Mouse (Mus musculus): Measurements from ENCODE around the gene Eef1g.

Gene Eef1g

DNA sequence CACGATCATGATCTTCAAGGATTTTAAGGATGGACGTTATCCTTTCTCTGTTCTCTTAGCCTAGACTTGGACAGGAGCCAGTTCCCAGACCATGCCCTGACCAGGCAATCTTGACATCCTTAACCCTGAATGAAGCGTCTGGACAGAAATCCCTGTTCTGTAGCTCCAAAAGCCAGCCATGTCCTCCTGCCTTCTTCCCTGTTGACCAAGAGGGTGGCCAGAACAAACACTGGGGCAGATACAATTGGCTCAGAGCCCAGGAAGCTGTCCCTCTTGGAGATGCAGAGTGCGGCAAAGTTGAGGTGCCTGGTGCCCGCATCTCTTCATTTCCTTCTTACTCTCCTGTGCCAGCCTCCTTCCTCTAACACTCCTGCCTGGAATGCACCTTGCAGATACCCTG lies 19.1 kb downstream of the Eef1g start:
- no peak overlapping the region for H3K4me3 ChIP-seq (replicated peaks; ENCODE audit: low read length)
- TF ChIP-seq POU5F1 (IDR thresholded peaks at IDR 0.05; ENCODE audit: borderline replicate concordance, low read length) (no peak), CTCF (conservative IDR thresholded peaks at IDR 0.05; ENCODE audit: low read length) (no peak), NANOG (IDR thresholded peaks at IDR 0.05; ENCODE audit: borderline replicate concordance, low read length) (no peak)

DNA sequence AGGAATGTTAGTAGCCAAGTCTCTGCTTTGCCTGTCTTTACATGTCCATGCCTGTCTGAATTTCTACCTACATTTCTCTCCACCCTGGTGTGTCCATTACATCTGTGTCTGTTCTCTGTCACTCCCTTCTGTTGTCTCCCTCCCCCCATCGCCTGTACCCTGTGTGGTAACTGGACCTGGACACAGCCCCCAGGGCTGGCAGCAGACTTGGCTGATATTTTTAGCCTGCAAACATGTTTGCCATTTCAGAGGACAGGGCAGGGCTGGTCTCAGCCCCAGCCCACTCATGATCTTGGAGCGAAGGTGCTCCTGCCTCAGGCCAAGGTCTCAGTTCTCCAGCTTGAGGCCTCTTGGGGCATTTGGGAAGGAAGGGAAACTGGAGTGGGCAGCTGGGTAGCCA lies 21.0 kb downstream of the Eef1g start:
- peak overlapping the region; percentile 87 for H3K4me3 ChIP-seq (replicated peaks; ENCODE audit: low read length)
- TF ChIP-seq POU5F1 (IDR thresholded peaks at IDR 0.05; ENCODE audit: borderline replicate concordance, low read length) (no peak), CTCF (conservative IDR thresholded peaks at IDR 0.05; ENCODE audit: low read length) (no peak), NANOG (IDR thresholded peaks at IDR 0.05; ENCODE audit: borderline replicate concordance, low read length) (no peak)
- no peaks in the 10 kb centered on the region for H3K9me3 ChIP-seq (ENCODE audit: low read length)
- H3K27me3 ChIP-seq (ENCODE audit: insufficient read depth, low read length), result peaks cover 21% of the 10 kb centered on the region
- H3K36me3 ChIP-seq (ENCODE audit: insufficient read depth, low read length), result no peaks in the 10 kb centered on the region; the same call in 1 of the 2 replicates
- H3K4me1 ChIP-seq (replicated peaks; ENCODE audit: low read depth, low read length), result peaks cover 66% of the 10 kb centered on the region

More for the DNA sequence above, 19.1 kb downstream of the Eef1g start:
- no peaks in the 10 kb centered on the region for H3K9me3 ChIP-seq (ENCODE audit: low read length)
- H3K27me3 ChIP-seq (ENCODE audit: insufficient read depth, low read length), result peaks cover 21% of the 10 kb centered on the region
- peaks cover 19% of the 10 kb centered on the region for H3K36me3 ChIP-seq (ENCODE audit: insufficient read depth, low read length)
- H3K4me1 ChIP-seq (replicated peaks; ENCODE audit: low read depth, low read length), result peaks cover 66% of the 10 kb centered on the region

DNA sequence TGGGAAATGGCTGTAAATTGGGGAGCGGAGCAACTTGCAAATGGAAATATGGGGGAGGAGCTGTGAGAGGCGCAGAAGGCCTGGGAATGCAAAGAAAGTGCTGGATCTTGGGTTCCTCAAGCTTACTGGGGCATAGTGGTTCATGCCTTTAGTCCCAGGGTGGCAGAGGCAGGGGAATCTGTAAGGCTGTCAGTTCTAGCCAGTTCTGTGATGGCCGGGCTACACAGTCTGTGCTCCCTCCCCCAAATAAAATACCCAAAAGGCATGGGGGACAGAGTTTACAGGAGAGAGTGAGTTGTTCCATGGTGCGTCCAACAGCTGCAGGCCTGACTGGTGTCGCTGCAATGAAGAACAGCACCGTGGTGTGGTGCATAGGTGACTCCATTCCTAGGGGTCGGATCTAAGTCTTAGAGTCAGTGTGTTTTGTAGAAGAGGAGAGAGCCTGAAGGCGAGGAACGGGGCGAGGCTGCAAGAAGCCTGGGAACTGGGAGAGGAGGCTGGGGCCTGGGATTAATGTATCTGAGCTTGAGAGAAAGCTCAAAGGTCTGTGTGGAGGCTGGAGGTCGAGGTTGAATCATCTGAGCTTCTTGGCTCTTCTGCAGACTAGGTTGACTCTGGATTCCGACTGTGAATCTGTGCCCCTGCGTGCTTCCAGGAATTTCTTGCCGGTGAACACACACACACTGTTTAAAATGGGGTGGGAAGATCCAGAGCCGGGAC lies 21.7 kb downstream of the Eef1g start:
- Histone ChIP-seq H3K4me1 (replicated peaks; ENCODE audit: low read depth, low read length) (peaks cover 66% of the 10 kb centered on the region), H3K27me3 (ENCODE audit: insufficient read depth, low read length) (peaks cover 21% of the 10 kb centered on the region)
- TF ChIP-seq CTCF (conservative IDR thresholded peaks at IDR 0.05; ENCODE audit: low read length) (no peak), NANOG (IDR thresholded peaks at IDR 0.05; ENCODE audit: borderline replicate concordance, low read length) (no peak), POU5F1 (IDR thresholded peaks at IDR 0.05; ENCODE audit: borderline replicate concordance, low read length) (no peak)

GRCm38 (mm10) chr19:8989066-8989566 lies 22.3 kb downstream of the Eef1g start, which contains the start of gene Ahnak:
TSS of gene Ahnak (plus strand) at chr19:8989284.
- Histone ChIP-seq H3K9me3 (ENCODE audit: low read length) (no peaks in the 10 kb centered on the region), H3K4me1 (replicated peaks; ENCODE audit: low read depth, low read length) (peaks cover 64% of the 10 kb centered on the region)
- TF ChIP-seq POU5F1 (IDR thresholded peaks at IDR 0.05; ENCODE audit: borderline replicate concordance, low read length), result no peak
- TF ChIP-seq NANOG (IDR thresholded peaks at IDR 0.05; ENCODE audit: borderline replicate concordance, low read length), result no peak
- no peak for TF ChIP-seq CTCF (conservative IDR thresholded peaks at IDR 0.05; ENCODE audit: low read length)

More for the DNA sequence above, 21.7 kb downstream of the Eef1g start:
- Histone ChIP-seq H3K36me3 (ENCODE audit: insufficient read depth, low read length) (no peaks in the 10 kb centered on the region), H3K9me3 (ENCODE audit: low read length) (no peaks in the 10 kb centered on the region), H3K4me3 (replicated peaks; ENCODE audit: low read length) (peak overlapping the region; percentile 87)

GRCm38 (mm10) chr19:8989567-8990431 lies 23.0 kb downstream of the Eef1g start:
- TF ChIP-seq POU5F1 (IDR thresholded peaks at IDR 0.05; ENCODE audit: borderline replicate concordance, low read length) (no peak), NANOG (IDR thresholded peaks at IDR 0.05; ENCODE audit: borderline replicate concordance, low read length) (no peak), CTCF (conservative IDR thresholded peaks at IDR 0.05; ENCODE audit: low read length) (no peak)
- Histone ChIP-seq H3K4me3 (replicated peaks; ENCODE audit: low read length) (peak overlapping the region; percentile 87), H3K36me3 (ENCODE audit: insufficient read depth, low read length) (no peaks in the 10 kb centered on the region), H3K27me3 (ENCODE audit: insufficient read depth, low read length) (peaks cover 21% of the 10 kb centered on the region), H3K9me3 (ENCODE audit: low read length) (no peaks in the 10 kb centered on the region), H3K4me1 (replicated peaks; ENCODE audit: low read depth, low read length) (peaks cover 64% of the 10 kb centered on the region)

More at GRCm38 (mm10) chr19:8989066-8989566, 22.3 kb downstream of the Eef1g start, which contains the start of gene Ahnak:
- Histone ChIP-seq H3K27me3 (ENCODE audit: insufficient read depth, low read length) (peaks cover 21% of the 10 kb centered on the region), H3K36me3 (ENCODE audit: insufficient read depth, low read length) (no peaks in the 10 kb centered on the region), H3K4me3 (replicated peaks; ENCODE audit: low read length) (peak within 1 kb of the TSS; percentile 87)

- peaks cover 21% of the 10 kb centered on the region for H3K27me3 ChIP-seq (ENCODE audit: insufficient read depth, low read length)
- H3K4me1 ChIP-seq (replicated peaks; ENCODE audit: low read depth, low read length), result peaks cover 70% of the 10 kb centered on the region
- H3K9me3 ChIP-seq (ENCODE audit: low read length), result no peaks in the 10 kb centered on the region
- TF ChIP-seq NANOG (IDR thresholded peaks at IDR 0.05; ENCODE audit: borderline replicate concordance, low read length) (no peak), CTCF (conservative IDR thresholded peaks at IDR 0.05; ENCODE audit: low read length) (no peak), POU5F1 (IDR thresholded peaks at IDR 0.05; ENCODE audit: borderline replicate concordance, low read length) (no peak)
- H3K36me3 ChIP-seq (ENCODE audit: insufficient read depth, low read length), result no peaks in the 10 kb centered on the region
- H3K4me3 ChIP-seq (replicated peaks; ENCODE audit: low read length), result peak overlapping the region; percentile 79
These were observed 23.7 kb downstream of the Eef1g start for GRCm38 (mm10) chr19:8990432-8991102.

DNA sequence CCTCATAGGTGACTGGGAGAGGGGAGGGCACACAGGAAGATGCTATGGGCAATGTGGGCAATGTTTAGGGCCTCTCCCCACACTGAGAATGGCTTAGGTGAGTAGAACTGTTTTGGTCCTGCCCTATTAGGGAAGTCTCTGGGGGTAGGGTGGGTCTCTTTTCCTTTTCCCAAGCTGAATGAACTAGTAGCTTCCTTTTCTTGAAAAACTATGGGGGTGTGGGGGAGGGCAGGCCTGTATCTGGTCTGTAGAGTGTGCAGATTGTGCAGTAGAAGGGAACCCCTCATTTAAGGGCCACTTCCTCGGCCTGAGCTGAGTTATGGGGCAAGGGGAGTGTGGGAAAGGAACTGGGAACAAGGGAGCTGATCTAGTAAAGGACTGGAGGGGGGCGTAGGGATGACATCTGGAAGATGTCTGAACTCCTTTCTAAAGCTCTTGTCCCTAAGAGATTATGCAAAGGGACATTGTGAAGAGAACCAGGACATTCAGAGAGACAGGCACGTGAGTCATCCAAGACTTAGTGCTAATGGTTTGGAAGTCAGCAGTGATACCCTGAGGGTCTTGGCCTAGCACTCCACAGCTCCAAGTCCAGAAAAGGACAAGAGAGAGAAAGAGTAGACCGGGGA lies 24.5 kb downstream of the Eef1g start:
- TF ChIP-seq POU5F1 (IDR thresholded peaks at IDR 0.05; ENCODE audit: borderline replicate concordance, low read length) (no peak), CTCF (conservative IDR thresholded peaks at IDR 0.05; ENCODE audit: low read length) (no peak), NANOG (IDR thresholded peaks at IDR 0.05; ENCODE audit: borderline replicate concordance, low read length) (no peak)
- peaks cover 77% of the 10 kb centered on the region for H3K4me1 ChIP-seq (replicated peaks; ENCODE audit: low read depth, low read length)
- no peaks in the 10 kb centered on the region for H3K36me3 ChIP-seq (ENCODE audit: insufficient read depth, low read length)
- H3K4me3 ChIP-seq (replicated peaks; ENCODE audit: low read length), result peak overlapping the region; percentile 79
- H3K9me3 ChIP-seq (ENCODE audit: low read length), result no peaks in the 10 kb centered on the region
- peaks cover 18% of the 10 kb centered on the region for H3K27me3 ChIP-seq (ENCODE audit: insufficient read depth, low read length)
